In the genomic region with DNA sequence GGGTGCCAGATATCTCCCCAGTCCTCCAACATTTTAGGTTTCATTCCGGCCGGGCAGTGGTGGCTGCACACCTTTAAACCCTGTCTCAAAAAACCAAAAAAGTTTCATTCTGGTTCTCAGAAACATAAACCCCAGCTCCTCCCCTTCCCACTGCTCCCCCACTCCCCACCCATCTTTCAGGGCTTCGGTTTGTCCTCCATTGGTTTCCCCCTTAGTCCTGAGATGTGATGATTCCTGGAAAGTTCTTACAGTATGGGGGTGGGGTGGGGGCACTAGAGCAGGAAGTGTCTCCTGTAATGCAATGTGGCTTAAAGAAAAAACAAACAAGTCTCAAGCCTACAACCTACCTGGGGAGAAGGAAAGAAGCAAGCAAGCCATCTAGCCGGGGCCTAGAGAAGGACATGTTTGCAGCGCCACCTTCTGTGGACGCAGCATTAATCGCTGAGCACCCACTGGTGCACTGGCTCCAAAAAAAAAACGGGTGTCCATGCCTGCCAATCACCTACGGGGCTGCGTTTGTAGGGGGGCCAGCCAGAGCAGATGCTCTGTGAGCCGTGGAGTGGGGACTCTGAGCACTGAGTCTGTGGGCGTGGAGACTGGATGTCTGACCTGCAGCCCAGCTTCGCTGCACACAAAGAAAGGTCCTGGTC, we compare ENCODE assay signal across 8 mouse cellular contexts. TPM values are rescaled to one million over a fixed set of nuclear protein-coding genes. Genes with fewer than 3 reads are reported as not detected.
DNase-seq lines count a peak whose midpoint lies in the region; ATAC-seq and TF ChIP-seq lines count a peak whose summit lies in the region.

No protein-coding gene starts in this region.

- WGBS in neural tube, embryonic 11.5 days, result 27% methylated on average over 13 of the region's 13 CpGs
- WGBS in cerebellum, adult 2 months, result 6% methylated on average over 13 of the region's 13 CpGs
- WGBS in forebrain, embryonic 16.5 days, result 21% methylated on average over 13 of the region's 13 CpGs

- peak overlapping the region; percentile 47 for H3K9ac ChIP-seq in neural tube, embryonic 11.5 days (ENCODE audit: low read length)
- H3K9ac ChIP-seq in forebrain, embryonic 16.5 days (replicated peaks; ENCODE audit: low read depth, low read length), result peak overlapping the region; percentile 42; the same call in 1 of the 2 replicates

- no peaks in the 10 kb centered on the region for H3K9me3 ChIP-seq in neural tube, embryonic 11.5 days (ENCODE audit: control insufficient read depth, low read length)
- H3K9me3 ChIP-seq in forebrain, embryonic 16.5 days (ENCODE audit: control insufficient read depth, low read length), result no peaks in the 10 kb centered on the region

- 0 out of 2 replicates have a peak overlapping the region, but pooled peaks have one; percentile 19 for H3K4me2 ChIP-seq in neural tube, embryonic 11.5 days (ENCODE audit: low read depth)
- H3K4me2 ChIP-seq in forebrain, embryonic 16.5 days (ENCODE audit: low read length), result 0 out of 2 replicates have a peak overlapping the region, but pooled peaks have one; percentile 3

- no peaks in the 10 kb centered on the region for H3K4me1 ChIP-seq in neural tube, embryonic 11.5 days (ENCODE audit: control insufficient read depth, insufficient read depth, low read length)
- H3K4me1 ChIP-seq in cerebellum, adult 2 months (ENCODE audit: control insufficient read depth, insufficient read depth, low read length), result peaks cover 46% of the 10 kb centered on the region
- no peaks in the 10 kb centered on the region for H3K4me1 ChIP-seq in forebrain, embryonic 16.5 days (replicated peaks; ENCODE audit: control insufficient read depth, insufficient read depth, low read length)

- peak; percentile 77 for TF ChIP-seq CTCF in cerebellum, adult 2 months (IDR thresholded peaks at IDR 0.05; ENCODE audit: borderline replicate concordance, insufficient read depth, low read depth, low read length)

- TF ChIP-seq POLR2A in cerebellum, adult 2 months (IDR thresholded peaks at IDR 0.05; ENCODE audit: borderline replicate concordance, insufficient read depth, low read length), result no peak

- H3K4me3 ChIP-seq in neural tube, embryonic 11.5 days (ENCODE audit: low read depth, low read length), result no peak overlapping the region
- H3K4me3 ChIP-seq in cerebellum, adult 2 months (replicated peaks; ENCODE audit: insufficient read depth, low read depth, low read length), result no peak overlapping the region
- H3K4me3 ChIP-seq in forebrain, embryonic 16.5 days (replicated peaks; ENCODE audit: low read length), result no peak overlapping the region

- peaks cover 11% of the 10 kb centered on the region for H3K36me3 ChIP-seq in neural tube, embryonic 11.5 days (ENCODE audit: control insufficient read depth, insufficient read depth, low read length)
- peaks cover 18% of the 10 kb centered on the region for H3K36me3 ChIP-seq in forebrain, embryonic 16.5 days (ENCODE audit: control insufficient read depth, insufficient read depth)

- H3K27ac ChIP-seq in neural tube, embryonic 11.5 days (ENCODE audit: low read depth, low read length), result no peak overlapping the region
- H3K27ac ChIP-seq in cerebellum, adult 2 months (ENCODE audit: insufficient read depth, low read length), result peak overlapping the region; percentile 62
- H3K27ac ChIP-seq in forebrain, embryonic 16.5 days (ENCODE audit: low read length), result no peak overlapping the region

- DNase-seq in neural tube, embryonic 11.5 days (ENCODE audit: low spot score), result peak; percentile 47
- no peak for DNase-seq in neural tube, embryonic 10.5 days (ENCODE audit: extremely low spot score, low spot score)
- peak; percentile 76 to 77 for DNase-seq in cerebellum, adult 2 months
- DNase-seq in kidney, postnatal 10 days, result peak; percentile 73
- DNase-seq in thymus, postnatal 0 days (ENCODE audit: low spot score), result peak; percentile 40
- no peak for DNase-seq in frontal cortex, adult 2 months (ENCODE audit: extremely low spot score in 1 of 2, low spot score in 1 of 2)

- ATAC-seq in neural tube, embryonic 11.5 days (ENCODE audit: insufficient read depth, low FRiP score, low TSS enrichment), result no peak
- 0 out of 2 replicates have a peak, but pooled peaks have one; percentile 31 for ATAC-seq in forebrain, embryonic 16.5 days
- ATAC-seq in megakaryocyte, adult 5-6 weeks (ENCODE audit: poor library complexity, severe bottlenecking), result peak; percentile 49; the same call in 1 of the 2 replicates

- H3K27me3 ChIP-seq in neural tube, embryonic 11.5 days (ENCODE audit: control insufficient read depth, insufficient read depth, low read length), result no peaks in the 10 kb centered on the region
- no peaks in the 10 kb centered on the region for H3K27me3 ChIP-seq in cerebellum, adult 2 months (ENCODE audit: control insufficient read depth, insufficient read depth, low read length)
- H3K27me3 ChIP-seq in forebrain, embryonic 16.5 days (replicated peaks; ENCODE audit: control insufficient read depth, insufficient read depth, low read length), result no peaks in the 10 kb centered on the region

RNA-seq across cellular contexts. Expression of gene Ly6g5c, which starts 2.2 kb away (rescaled TPM):
- not detected in 2 replicates for polyA plus RNA-seq in neural tube, embryonic 11.5 days (2014; fragmentation: Nextera tagmentation; extraction: Ambion mirVana)
- polyA plus RNA-seq in cerebellum, adult 2 months (2012; rRNA removed), result 0.28 TPM in 1 of 2 replicates, not detected in the other
- polyA plus RNA-seq in forebrain, embryonic 16.5 days (2015; fragmentation: Nextera tagmentation; extraction: Ambion mirVana), result not detected in 2 replicates
- not detected in 2 replicates for total RNA-seq in megakaryocyte, adult 5-6 weeks (2015)
- total RNA-seq in megakaryocyte, adult 5-6 weeks (2017), result not detected in 2 replicates
- 0.37 TPM in 1 of 2 replicates, not detected in the other for polyA plus RNA-seq in thymus, postnatal 0 days (2015; fragmentation: Nextera tagmentation; extraction: Ambion mirVana)
- polyA plus RNA-seq in frontal cortex, adult 2 months (2012; rRNA removed), result 0.38 TPM in 1 of 2 replicates, not detected in the other

RNA-seq across cellular contexts. Expression of gene Ly6g5b, which starts 9.4 kb away (rescaled TPM):
- 0.45 and 0.78 TPM in 2 replicates for polyA plus RNA-seq in neural tube, embryonic 11.5 days (2014; fragmentation: Nextera tagmentation; extraction: Ambion mirVana)
- polyA plus RNA-seq in cerebellum, adult 2 months (2012; rRNA removed), result 2.2 and 3.4 TPM in 2 replicates
- polyA plus RNA-seq in forebrain, embryonic 16.5 days (2015; fragmentation: Nextera tagmentation; extraction: Ambion mirVana), result 0.62 and 1.3 TPM in 2 replicates
- 6.1 and 8.2 TPM in 2 replicates for total RNA-seq in megakaryocyte, adult 5-6 weeks (2015)
- total RNA-seq in megakaryocyte, adult 5-6 weeks (2017), result 1.4 and 1.8 TPM in 2 replicates
- polyA plus RNA-seq in thymus, postnatal 0 days (2015; fragmentation: Nextera tagmentation; extraction: Ambion mirVana), result 3.7 and 4.0 TPM in 2 replicates
- 1.2 and 2.0 TPM in 2 replicates for polyA plus RNA-seq in frontal cortex, adult 2 months (2012; rRNA removed)

RNA-seq across cellular contexts. Expression of gene Gpank1, which starts 15.4 kb away (rescaled TPM):
- polyA plus RNA-seq in neural tube, embryonic 11.5 days (2014; fragmentation: Nextera tagmentation; extraction: Ambion mirVana), result 26.1 and 28.9 TPM in 2 replicates
- polyA plus RNA-seq in cerebellum, adult 2 months (2012; rRNA removed), result 32.7 TPM in 2 replicates
- 29.6 and 29.8 TPM in 2 replicates for polyA plus RNA-seq in forebrain, embryonic 16.5 days (2015; fragmentation: Nextera tagmentation; extraction: Ambion mirVana)
- total RNA-seq in megakaryocyte, adult 5-6 weeks (2015), result 22.6 and 24.6 TPM in 2 replicates
- 48.5 and 50.0 TPM in 2 replicates for total RNA-seq in megakaryocyte, adult 5-6 weeks (2017)
- polyA plus RNA-seq in thymus, postnatal 0 days (2015; fragmentation: Nextera tagmentation; extraction: Ambion mirVana), result 26.9 and 31.2 TPM in 2 replicates
- polyA plus RNA-seq in frontal cortex, adult 2 months (2012; rRNA removed), result 18.9 and 20.2 TPM in 2 replicates

RNA-seq across cellular contexts. Expression of gene Csnk2b, which starts 16.0 kb away (rescaled TPM):
- polyA plus RNA-seq in neural tube, embryonic 11.5 days (2014; fragmentation: Nextera tagmentation; extraction: Ambion mirVana), result 303 and 319 TPM in 2 replicates
- polyA plus RNA-seq in cerebellum, adult 2 months (2012; rRNA removed), result 231 TPM in 2 replicates
- 308 and 320 TPM in 2 replicates for polyA plus RNA-seq in forebrain, embryonic 16.5 days (2015; fragmentation: Nextera tagmentation; extraction: Ambion mirVana)
- total RNA-seq in megakaryocyte, adult 5-6 weeks (2015), result 404 and 428 TPM in 2 replicates
- 323 and 362 TPM in 2 replicates for total RNA-seq in megakaryocyte, adult 5-6 weeks (2017)
- polyA plus RNA-seq in thymus, postnatal 0 days (2015; fragmentation: Nextera tagmentation; extraction: Ambion mirVana), result 348 and 353 TPM in 2 replicates
- 173 and 179 TPM in 2 replicates for polyA plus RNA-seq in frontal cortex, adult 2 months (2012; rRNA removed)

RNA-seq across cellular contexts. Expression of gene Abhd16a, which starts 16.8 kb away (rescaled TPM):
- 50.5 and 59.9 TPM in 2 replicates for polyA plus RNA-seq in neural tube, embryonic 11.5 days (2014; fragmentation: Nextera tagmentation; extraction: Ambion mirVana)
- 337 and 394 TPM in 2 replicates for polyA plus RNA-seq in cerebellum, adult 2 months (2012; rRNA removed)
- polyA plus RNA-seq in forebrain, embryonic 16.5 days (2015; fragmentation: Nextera tagmentation; extraction: Ambion mirVana), result 93.1 and 109 TPM in 2 replicates
- total RNA-seq in megakaryocyte, adult 5-6 weeks (2015), result 17.6 and 21.3 TPM in 2 replicates
- 18.0 and 20.4 TPM in 2 replicates for total RNA-seq in megakaryocyte, adult 5-6 weeks (2017)
- 85.3 and 90.6 TPM in 2 replicates for polyA plus RNA-seq in thymus, postnatal 0 days (2015; fragmentation: Nextera tagmentation; extraction: Ambion mirVana)
- 144 and 159 TPM in 2 replicates for polyA plus RNA-seq in frontal cortex, adult 2 months (2012; rRNA removed)

Comparison
In these comparisons a context has a peak if more than half of its experiments do, and no peak if none do; other contexts are left out.
1. DNase-seq: peak in neural tube, embryonic 11.5 days (single experiment), cerebellum, adult 2 months (2 of 2), kidney, postnatal 10 days (single experiment) and thymus, postnatal 0 days (single experiment); none in neural tube, embryonic 10.5 days (single experiment) and frontal cortex, adult 2 months (0 of 2).